Mouse (Mus musculus) liver, embryonic 12.5 days (tissue): Measurements from ENCODE around the gene Nacad. TPM values are rescaled to one million over a fixed set of nuclear protein-coding genes. Genes with fewer than 3 reads are reported as not detected.

Experiments
- ATAC-seq: fragments of 200-750 bp; cut with Nextera tagmentation; 2 replicates; pipeline ENCODE4 v1.8.0; 2017; ENCODE audit warnings: moderate number of reproducible peaks, mild to moderate bottlenecking, moderate library complexity
- H3K27ac ChIP-seq: fragments of 300-500 bp; sonication (generic); 2 replicates; pipeline ENCODE4 v1.5.1; 2016; ENCODE audit warnings: mild to moderate bottlenecking
- H3K27me3 ChIP-seq: fragments of 300-500 bp; sonication (generic); replicated peaks from 2 replicates; pipeline ENCODE4 v1.6.1; 2016; ENCODE audit warnings: mild to moderate bottlenecking, moderate library complexity
- H3K36me3 ChIP-seq: fragments of 300-500 bp; sonication (generic); 2 replicates; pipeline ENCODE4 v1.6.1; 2016; ENCODE audit warnings: mild to moderate bottlenecking, moderate library complexity
- H3K4me1 ChIP-seq: fragments of 300-500 bp; sonication (generic); 2 replicates; pipeline ENCODE4 v1.6.1; 2016
- H3K4me2 ChIP-seq: fragments of 300-500 bp; sonication (generic); 2 replicates; pipeline ENCODE4 v1.6.1; 2016; ENCODE audit warnings: mild to moderate bottlenecking, moderate library complexity
- H3K4me3 ChIP-seq: fragments of 300-500 bp; sonication (generic); 2 replicates; pipeline ENCODE4 v1.5.1; 2016; ENCODE audit warnings: mild to moderate bottlenecking, moderate library complexity
- H3K9ac ChIP-seq: fragments of 300-500 bp; sonication (generic); 2 replicates; pipeline ENCODE4 v1.6.1; 2016; ENCODE audit warnings: mild to moderate bottlenecking, moderate library complexity
- H3K9me3 ChIP-seq: fragments of 300-500 bp; sonication (generic); replicated peaks from 2 replicates; pipeline ENCODE4 v1.6.1; 2016; ENCODE audit warnings: mild to moderate bottlenecking, moderate library complexity
- WGBS: fragments of 180-500 bp; shearing (Covaris S2); methylation state at CpG from one replicate; pipeline ENCODE4 v1.1.7; 2016; ENCODE audit not compliant: insufficient replicate concordance; 5-methylcytosine and 5-hydroxymethylcytosine counted together
- polyA plus RNA-seq: library from polyadenylated mRNA; unstranded; fragments of >200 nt; fragmentation: Nextera tagmentation; extraction: Ambion mirVana; gene quantifications from 2 replicates; pipeline ENCODE4 v1.2.1, GENCODE M21; 2016

Nacad gene
- polyA plus RNA-seq, 1 experiment from 2014 or later: 7.5 TPM

DNA sequence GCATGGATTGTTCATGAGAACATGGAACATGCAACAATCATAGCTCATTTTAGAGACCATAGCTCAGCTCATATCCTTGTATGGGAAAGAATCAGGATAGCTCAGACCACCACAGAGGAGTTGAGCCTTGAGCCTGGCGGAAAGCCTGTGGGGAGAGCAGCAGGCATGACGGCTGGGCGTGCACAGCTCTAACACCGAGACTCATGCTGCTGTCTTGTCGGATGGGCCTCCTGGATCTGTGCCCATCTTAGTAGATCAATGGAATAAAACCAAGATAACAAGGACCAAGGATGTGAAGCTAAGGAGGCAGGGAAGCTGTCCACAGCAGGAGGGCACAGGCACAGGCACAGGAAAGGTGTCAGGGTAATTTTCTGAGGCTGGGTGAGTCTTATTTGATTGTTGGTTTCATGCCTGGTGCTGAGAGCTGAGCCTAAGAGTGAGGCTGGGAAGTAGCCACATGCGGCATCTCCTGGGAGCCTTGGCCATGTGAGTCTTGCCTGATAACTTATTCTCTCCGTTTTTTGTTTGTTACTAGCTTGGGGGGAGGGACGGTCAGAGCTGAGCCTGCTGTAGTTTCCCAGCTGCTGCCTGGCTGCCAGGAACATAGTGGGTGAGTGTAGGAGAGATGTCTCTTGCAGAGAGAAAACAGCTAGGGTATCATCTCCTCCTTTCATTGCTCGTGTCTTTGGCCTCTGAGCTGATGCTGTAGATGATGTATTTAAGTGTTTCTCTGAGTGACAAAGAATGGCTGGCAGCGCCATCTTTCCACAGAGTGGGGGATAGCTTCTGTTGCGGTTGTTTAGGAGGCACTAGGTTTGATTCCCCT, 37.1 kb downstream of the Nacad start:
- H3K36me3 ChIP-seq: peaks cover 76% of the 10 kb centered on the region
- 53% methylated on average over 11 of the region's 11 CpGs for WGBS
- peak overlapping the region; percentile 3; the same call in 1 of the 2 replicates for H3K9ac ChIP-seq
- peak; percentile 20; the same call in 1 of the 2 replicates for ATAC-seq
- H3K9me3 ChIP-seq: no peaks in the 10 kb centered on the region
- no peaks in the 10 kb centered on the region for H3K27me3 ChIP-seq
- H3K4me2 ChIP-seq: peak overlapping the region; percentile 26; the same call in 1 of the 2 replicates
- no peak overlapping the region for H3K4me3 ChIP-seq
- H3K4me1 ChIP-seq: peaks cover 44% of the 10 kb centered on the region
- H3K27ac ChIP-seq: peak overlapping the region; percentile 68

DNA sequence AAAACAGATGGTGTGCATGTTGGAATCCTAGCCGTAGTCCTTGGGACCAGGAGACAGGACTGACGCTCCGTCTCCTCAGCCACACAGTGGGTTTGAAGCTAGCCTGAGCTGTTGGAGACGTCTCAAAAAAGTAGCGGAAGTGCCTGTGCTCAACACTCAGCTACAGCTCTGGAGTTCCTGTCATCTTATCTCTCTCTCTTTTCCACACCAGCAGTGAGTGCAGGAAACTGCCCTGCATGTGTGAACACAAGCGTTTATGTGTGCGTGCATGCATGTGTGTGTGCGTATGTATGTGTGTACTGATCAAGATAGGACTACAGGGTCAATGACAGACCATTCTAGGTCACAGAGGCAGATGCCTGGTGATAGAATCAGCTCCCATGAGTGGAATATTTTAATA, 37.9 kb downstream of the Nacad start:
- H3K9me3 ChIP-seq: no peaks in the 10 kb centered on the region
- no peaks in the 10 kb centered on the region for H3K27me3 ChIP-seq
- WGBS: 38% methylated on average over 8 of the region's 8 CpGs
- peak; percentile 62 for ATAC-seq
- H3K4me3 ChIP-seq: no peak overlapping the region
- H3K9ac ChIP-seq: no peak overlapping the region
- peak overlapping the region; percentile 68 for H3K27ac ChIP-seq
- peaks cover 48% of the 10 kb centered on the region for H3K4me1 ChIP-seq
- H3K4me2 ChIP-seq: peak overlapping the region; percentile 13
- H3K36me3 ChIP-seq: peaks cover 76% of the 10 kb centered on the region

DNA sequence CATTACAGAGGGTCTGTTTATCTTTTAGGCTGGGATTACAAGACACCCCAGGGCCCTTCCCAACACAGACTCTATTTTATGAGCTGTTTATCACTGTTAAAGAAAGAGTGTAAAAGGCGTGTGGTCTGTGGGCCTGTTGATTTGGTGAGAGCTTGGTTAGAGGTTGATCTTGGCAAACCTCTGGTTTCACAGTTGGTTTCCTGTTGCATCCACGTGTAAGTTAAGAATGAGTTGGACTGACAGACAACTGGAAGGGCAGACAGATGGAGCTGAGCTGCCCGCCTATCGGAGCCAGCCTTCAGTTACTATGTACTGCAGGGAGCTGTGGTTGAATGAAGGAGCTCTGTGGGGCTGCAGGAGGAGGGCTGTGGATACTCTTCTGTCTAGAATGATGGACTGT, 39.4 kb downstream of the Nacad start:
- ATAC-seq: no peak
- no peak overlapping the region for H3K4me2 ChIP-seq
- H3K27me3 ChIP-seq: no peaks in the 10 kb centered on the region
- WGBS: 48% methylated on average over 4 of the region's 4 CpGs
- H3K36me3 ChIP-seq: peaks cover 69% of the 10 kb centered on the region
- no peak overlapping the region for H3K9ac ChIP-seq
- no peak overlapping the region for H3K27ac ChIP-seq
- H3K4me3 ChIP-seq: no peak overlapping the region
- H3K9me3 ChIP-seq: no peaks in the 10 kb centered on the region
- peaks cover 60% of the 10 kb centered on the region for H3K4me1 ChIP-seq

DNA sequence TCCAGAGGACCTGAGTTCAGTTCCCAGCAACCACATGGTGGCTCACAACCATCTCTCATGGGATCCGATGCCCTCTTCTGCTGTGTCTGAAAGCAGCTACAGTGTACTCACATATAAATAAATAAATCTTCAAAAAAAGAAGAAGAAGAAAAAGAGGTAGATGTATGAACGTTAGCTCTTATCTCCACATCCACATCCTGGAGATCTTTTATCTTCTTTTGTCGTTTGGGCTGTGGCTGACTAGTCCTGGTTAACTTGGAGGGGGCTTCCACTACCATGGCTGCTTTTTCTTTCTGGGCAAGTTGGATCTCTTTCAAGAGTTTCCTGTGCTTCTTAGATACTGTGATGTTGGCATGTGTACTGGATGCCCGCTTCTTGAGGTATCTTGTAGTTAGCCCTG, 42.7 kb downstream of the Nacad start:
- H3K36me3 ChIP-seq: peaks cover 48% of the 10 kb centered on the region
- peaks cover 66% of the 10 kb centered on the region for H3K4me1 ChIP-seq
- 53% methylated on average over 4 of the region's 4 CpGs for WGBS
- no peak overlapping the region for H3K4me2 ChIP-seq
- H3K4me3 ChIP-seq: no peak overlapping the region
- ATAC-seq: no peak
- H3K27ac ChIP-seq: no peak overlapping the region
- no peak overlapping the region for H3K9ac ChIP-seq
- no peaks in the 10 kb centered on the region for H3K27me3 ChIP-seq
- no peaks in the 10 kb centered on the region for H3K9me3 ChIP-seq

DNA sequence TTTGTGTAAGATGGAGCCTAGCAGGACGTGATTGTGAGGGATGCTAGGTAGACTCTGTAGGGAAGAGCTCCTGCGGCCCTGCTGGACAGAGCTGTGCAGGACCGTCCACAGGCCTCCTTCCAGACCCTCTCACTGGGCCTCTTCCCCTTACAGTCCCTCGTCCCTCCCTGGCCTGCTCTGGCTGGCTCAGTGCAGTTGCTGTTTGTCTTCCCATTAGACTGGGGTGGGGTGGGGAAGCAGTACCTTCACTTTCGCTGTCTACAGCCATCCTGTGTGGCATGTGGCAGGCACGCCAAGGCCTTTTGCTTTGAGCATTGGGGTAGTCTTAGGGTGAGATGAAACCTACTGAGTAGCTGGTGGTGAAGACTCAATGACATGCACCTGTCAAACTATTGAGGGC, 43.5 kb downstream of the Nacad start:
- Histone ChIP-seq H3K4me2 (peak overlapping the region; percentile 46), H3K4me3 (no peak overlapping the region), H3K27ac (no peak overlapping the region), H3K36me3 (peaks cover 54% of the 10 kb centered on the region), H3K27me3 (no peaks in the 10 kb centered on the region), H3K9ac (no peak overlapping the region), H3K9me3 (no peaks in the 10 kb centered on the region), H3K4me1 (peaks cover 67% of the 10 kb centered on the region)
- 58% methylated on average over 6 of the region's 6 CpGs for WGBS
- ATAC-seq: peak; percentile 40; the same call in 1 of the 2 replicates

DNA sequence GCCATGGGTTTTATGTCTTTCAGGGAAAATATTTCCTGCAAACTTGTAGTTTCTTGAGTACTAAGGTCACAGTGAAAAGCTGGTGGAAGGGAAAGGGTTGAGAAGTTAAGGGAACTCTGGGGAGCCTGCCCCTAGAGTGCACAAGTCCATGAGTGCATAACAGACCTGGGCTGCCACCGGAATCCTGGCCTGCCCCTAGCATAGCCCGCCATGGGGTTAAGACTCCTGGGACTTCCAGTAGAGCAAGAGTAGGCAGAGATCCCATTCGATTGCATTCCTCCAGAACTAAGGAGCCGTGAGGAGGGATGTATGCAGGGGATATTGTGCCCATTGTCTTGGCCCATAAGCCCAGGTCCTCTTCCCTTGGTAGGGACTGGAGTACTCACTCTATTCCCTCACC, 44.4 kb downstream of the Nacad start:
- H3K4me1 ChIP-seq: peaks cover 60% of the 10 kb centered on the region
- peak overlapping the region; percentile 18; the same call in 1 of the 2 replicates for H3K9ac ChIP-seq
- H3K27ac ChIP-seq: peak overlapping the region; percentile 59
- WGBS: 68% methylated on average over 4 of the region's 4 CpGs
- ATAC-seq: no peak
- H3K9me3 ChIP-seq: no peaks in the 10 kb centered on the region
- peak overlapping the region; percentile 23; the same call in 1 of the 2 replicates for H3K4me3 ChIP-seq
- peak overlapping the region; percentile 46 for H3K4me2 ChIP-seq
- H3K27me3 ChIP-seq: no peaks in the 10 kb centered on the region
- peaks cover 57% of the 10 kb centered on the region for H3K36me3 ChIP-seq

DNA sequence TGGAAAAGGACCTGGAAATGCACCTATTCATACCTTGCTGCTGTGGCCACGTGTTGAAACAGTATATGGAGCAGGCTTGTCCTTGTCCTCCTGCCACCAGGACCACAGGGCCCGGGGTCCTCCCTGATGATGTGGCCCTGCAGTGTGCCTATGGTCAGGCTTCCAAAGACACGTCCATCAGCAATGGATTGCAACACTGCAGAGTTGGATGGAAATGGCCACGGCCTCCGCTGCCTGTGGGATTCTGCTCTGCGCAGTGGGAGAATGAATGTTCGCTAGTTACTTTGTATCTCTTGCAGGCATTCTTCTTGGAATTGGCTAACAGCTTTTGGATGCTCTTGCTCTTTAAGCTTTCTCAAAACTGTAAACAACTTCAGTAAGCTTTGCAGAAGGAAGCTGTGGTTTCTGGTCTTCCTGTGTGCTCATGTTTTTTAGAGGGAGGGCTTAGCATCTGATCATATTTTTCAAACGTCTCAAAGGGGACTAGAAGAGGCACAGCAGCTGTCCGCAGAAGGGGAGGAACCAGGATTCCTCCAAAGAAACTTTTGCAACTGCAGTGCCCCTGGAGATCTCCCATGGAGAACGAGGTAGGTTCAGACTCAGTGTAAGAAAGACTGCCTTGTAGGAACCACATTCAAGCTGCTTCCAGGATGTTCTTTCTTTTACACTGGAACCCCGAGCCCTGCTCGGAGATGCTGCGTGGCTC, 45.0 kb downstream of the Nacad start:
- H3K27me3 ChIP-seq: no peaks in the 10 kb centered on the region
- ATAC-seq: no peak
- peak overlapping the region; percentile 59 for H3K27ac ChIP-seq
- H3K9me3 ChIP-seq: no peaks in the 10 kb centered on the region
- WGBS: 31% methylated on average over 13 of the region's 13 CpGs
- H3K9ac ChIP-seq: 0 out of 2 replicates have a peak overlapping the region, but pooled peaks have one; percentile 18
- H3K4me1 ChIP-seq: peaks cover 53% of the 10 kb centered on the region
- H3K4me2 ChIP-seq: peak overlapping the region; percentile 46
- peaks cover 58% of the 10 kb centered on the region for H3K36me3 ChIP-seq
- peak overlapping the region; percentile 23; the same call in 1 of the 2 replicates for H3K4me3 ChIP-seq

DNA sequence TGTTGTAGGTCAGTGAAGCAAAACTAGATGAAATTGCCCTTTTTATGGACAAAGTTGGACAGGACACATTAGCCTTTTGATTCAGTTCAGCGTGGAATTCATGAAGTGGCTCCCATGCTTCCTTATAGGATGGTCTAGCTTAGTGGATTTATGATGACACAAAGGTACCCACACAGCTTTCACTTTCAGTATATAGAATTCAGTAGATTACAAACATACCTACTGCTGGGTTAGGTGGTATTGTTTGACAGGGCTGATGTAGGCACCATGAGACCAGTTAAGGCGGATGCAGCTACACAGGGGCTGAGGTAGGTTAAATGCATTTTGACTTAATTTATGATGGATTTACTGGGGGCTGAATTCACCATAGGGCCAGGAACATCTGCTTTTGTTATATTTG, 45.9 kb downstream of the Nacad start:
- WGBS: 84% methylated on average over 2 of the region's 2 CpGs

DNA sequence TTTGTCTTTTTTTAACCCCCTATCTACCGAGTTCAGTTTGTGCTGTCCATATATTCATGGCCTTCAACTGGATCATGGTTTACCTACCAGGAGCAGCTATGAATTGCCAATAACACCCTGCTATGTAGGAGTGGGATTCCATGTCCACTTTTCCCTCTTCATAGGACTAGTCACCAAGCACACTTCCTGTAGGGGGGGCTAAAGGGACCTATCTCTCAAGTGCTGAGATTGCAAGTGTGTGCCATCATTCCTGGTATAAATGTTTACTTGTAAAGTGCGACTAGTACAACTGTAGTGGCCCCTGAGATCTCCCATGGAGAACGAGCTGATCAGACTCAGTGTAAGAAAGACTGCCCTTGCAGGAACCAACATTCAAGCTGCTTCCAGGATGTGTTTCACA, 47.6 kb downstream of the Nacad start:
- WGBS: 48% methylated on average over 3 of the region's 3 CpGs
- peaks cover 59% of the 10 kb centered on the region for H3K4me1 ChIP-seq
- no peak overlapping the region for H3K4me3 ChIP-seq
- H3K27me3 ChIP-seq: no peaks in the 10 kb centered on the region
- H3K4me2 ChIP-seq: no peak overlapping the region
- H3K9me3 ChIP-seq: no peaks in the 10 kb centered on the region
- no peak overlapping the region for H3K27ac ChIP-seq
- peaks cover 50% of the 10 kb centered on the region for H3K36me3 ChIP-seq
- H3K9ac ChIP-seq: no peak overlapping the region
- no peak for ATAC-seq

More for the DNA sequence above, 45.9 kb downstream of the Nacad start:
- no peak for ATAC-seq
- Histone ChIP-seq H3K27ac (no peak overlapping the region), H3K4me1 (peaks cover 54% of the 10 kb centered on the region), H3K9ac (no peak overlapping the region), H3K27me3 (no peaks in the 10 kb centered on the region), H3K4me3 (no peak overlapping the region), H3K4me2 (no peak overlapping the region), H3K9me3 (no peaks in the 10 kb centered on the region), H3K36me3 (peaks cover 58% of the 10 kb centered on the region)

DNA sequence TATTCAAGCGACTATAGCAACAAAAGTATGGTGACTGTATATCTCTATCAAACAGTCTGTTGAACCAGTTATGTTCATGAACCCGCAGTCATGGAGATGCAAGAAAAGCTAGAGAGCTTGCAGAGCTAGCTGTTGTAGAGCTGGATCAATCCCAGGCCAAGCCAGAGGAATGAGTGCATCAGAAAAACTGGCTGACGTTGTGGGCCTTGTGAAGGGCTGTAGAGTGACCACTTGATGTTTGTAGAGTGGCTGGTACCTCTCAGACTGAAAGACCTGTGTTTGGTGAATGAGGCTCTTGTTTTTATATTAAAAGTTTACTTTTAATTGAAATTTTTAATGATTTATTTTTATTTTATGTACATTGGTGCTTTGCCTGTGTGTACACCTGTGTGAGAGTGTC, 55.7 kb downstream of the Nacad start:
- no peak overlapping the region for H3K4me2 ChIP-seq
- peaks cover 47% of the 10 kb centered on the region for H3K4me1 ChIP-seq
- no peaks in the 10 kb centered on the region for H3K9me3 ChIP-seq
- H3K4me3 ChIP-seq: no peak overlapping the region
- H3K27me3 ChIP-seq: no peaks in the 10 kb centered on the region
- peaks cover 45% of the 10 kb centered on the region for H3K36me3 ChIP-seq
- no peak for ATAC-seq
- no peak overlapping the region for H3K27ac ChIP-seq
- WGBS: 81% methylated on average over 3 of the region's 3 CpGs
- no peak overlapping the region for H3K9ac ChIP-seq

DNA sequence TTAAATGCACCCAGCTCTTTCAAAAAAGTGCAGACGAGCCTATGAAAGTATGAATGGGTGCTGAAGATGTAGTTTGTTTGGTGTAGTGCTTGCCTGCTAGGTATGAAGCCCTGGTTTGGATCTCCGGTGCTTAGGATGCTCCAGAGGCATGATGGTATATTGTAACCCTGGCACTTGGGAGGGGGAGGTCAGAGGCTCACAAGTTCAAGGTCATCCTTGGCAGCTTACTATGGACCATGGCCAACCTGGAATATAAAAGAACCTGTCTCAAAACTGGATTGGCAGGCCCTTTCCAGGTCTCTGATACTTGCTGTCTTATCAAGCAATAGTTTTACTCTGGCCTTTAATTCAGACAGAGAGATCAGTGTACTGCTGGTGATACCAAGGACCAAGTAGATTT, 56.1 kb downstream of the Nacad start:
- H3K27me3 ChIP-seq: no peaks in the 10 kb centered on the region
- peaks cover 45% of the 10 kb centered on the region for H3K36me3 ChIP-seq
- H3K4me1 ChIP-seq: peaks cover 43% of the 10 kb centered on the region
- WGBS: 88% methylated on average over 2 of the region's 2 CpGs
- ATAC-seq: no peak
- no peak overlapping the region for H3K27ac ChIP-seq
- no peak overlapping the region for H3K9ac ChIP-seq
- H3K9me3 ChIP-seq: no peaks in the 10 kb centered on the region
- no peak overlapping the region for H3K4me2 ChIP-seq
- no peak overlapping the region for H3K4me3 ChIP-seq
